Mouse (Mus musculus): ENCODE results near the gene Golga2.

Golga2 gene

DNA sequence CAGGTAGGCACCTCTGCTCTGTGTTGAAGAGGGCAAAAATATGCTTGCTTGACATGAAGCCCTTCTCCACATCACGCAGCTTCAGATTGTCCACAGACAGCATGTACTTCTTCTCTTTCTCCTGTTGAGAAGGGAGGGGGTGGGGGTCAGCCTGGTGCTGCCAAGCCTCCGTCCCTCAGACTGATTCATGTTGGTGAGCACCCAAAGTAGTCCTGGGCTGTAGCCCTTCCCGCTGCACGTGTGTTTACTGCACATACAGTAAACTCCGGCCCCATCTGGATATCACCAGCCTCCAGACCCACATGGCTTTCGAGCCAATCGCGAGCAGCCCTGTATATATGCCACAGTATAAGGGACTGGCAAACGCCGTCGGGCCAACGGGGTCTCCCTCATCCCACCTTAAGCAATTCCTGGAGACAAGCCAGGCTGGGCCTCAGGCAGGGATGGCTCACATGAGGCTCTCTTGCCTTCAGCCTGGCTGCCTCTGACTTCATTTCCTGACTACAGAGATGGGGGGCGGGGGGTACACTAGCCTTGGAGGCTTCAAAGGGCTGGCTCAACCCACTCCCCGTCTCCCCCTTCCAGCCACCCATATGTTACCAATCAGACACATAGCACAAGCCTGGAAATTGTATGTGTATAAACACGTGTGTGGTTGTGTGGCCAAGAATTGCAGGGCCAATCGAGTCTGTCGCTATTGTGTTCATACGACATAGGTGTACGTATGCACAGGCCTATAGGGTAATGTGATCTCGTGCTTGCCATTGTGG is 29.9 kb downstream of the Golga2 start:
- DNase-seq (ENCODE audit: inconsistent age in 2 of 2, low spot score in 1 of 2) = no peak

DNA sequence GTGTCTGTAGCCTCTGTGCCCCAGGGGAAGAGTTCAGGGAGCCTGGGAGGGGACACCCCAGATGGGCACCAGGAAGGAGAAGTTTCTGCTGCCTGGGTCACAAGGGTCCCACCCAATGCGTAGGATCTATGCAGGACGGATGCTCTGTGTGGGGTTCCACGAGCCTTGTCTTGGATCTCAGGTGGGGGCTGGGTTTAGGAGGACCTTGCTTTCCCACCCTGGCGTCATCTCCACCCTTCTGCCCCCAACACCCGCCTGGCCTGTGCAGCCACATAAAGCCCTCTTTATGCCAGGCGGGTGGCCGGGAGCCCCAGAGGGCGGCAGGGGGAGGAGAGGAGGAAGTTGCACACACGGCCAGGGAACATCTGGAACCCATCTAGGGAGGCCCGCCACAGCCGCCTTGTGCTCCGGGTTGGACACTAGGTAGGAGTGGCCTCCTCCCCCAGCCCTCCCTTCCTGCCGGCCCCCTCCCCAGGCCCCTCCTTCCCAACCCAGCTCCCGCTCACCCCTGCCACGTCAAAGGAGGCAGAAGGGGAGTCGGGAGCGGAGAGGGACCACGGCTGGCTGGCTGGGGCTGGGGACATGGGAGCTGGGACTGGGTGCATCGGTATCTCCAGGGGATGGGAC is 30.7 kb downstream of the Golga2 start:
- peak in 1 of 2 experiments; percentile 39 for DNase-seq (ENCODE audit: inconsistent age in 2 of 2, low spot score in 1 of 2)

- DNase-seq (ENCODE audit: inconsistent age in 2 of 2, low spot score in 1 of 2) = no peak
Observed at GRCm38 (mm10) chr2:32318709-32319585, 31.8 kb downstream of the Golga2 start.

DNA sequence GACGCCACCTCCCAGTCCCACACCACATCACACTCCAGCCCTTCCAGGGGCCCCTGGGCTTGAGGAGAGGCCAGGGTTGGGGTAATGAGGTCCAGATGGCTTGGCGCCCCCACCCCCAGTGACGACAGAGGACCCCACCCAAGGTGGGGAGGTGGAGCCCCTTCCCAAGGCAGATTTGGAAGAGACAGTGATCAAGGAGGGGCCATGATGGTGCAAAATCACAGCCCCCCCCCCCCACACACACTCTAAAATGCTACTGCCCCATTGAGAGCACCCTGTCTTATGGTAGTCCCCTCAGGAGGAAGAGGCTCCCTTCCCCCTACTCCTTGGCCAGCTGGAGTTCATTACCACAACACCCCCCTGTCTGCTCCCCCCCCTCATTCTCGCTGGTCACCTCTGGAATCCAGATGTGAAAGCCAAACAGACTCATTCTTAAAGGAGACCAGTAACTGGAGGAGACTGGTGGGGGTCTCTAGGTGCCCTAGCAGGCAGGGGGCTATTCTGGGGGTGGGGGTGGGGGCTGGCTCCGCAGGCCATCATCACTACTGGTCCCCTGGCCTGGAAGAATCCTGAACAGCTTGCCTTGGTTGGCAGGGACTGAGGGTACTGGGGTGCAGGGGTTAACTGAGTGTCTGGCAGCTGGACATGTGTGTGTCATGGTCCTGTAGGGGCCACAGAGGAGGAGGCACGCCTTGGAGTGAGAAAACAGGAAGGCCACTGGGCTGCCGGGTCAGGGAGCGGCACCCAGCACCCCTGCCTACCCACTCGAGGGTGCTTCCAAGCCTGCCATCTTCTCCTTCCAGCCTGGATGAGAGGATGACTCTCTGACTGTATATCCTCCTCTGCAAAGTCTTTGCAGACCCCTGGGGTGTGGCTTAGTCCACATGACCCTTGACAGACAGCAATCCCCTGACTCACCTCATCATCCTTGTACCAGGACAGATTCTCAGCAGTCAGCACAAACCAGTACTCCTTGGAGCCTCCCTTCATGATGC is 32.7 kb downstream of the Golga2 start:
- DNase-seq (ENCODE audit: inconsistent age in 2 of 2, low spot score in 1 of 2) = no peak

DNA sequence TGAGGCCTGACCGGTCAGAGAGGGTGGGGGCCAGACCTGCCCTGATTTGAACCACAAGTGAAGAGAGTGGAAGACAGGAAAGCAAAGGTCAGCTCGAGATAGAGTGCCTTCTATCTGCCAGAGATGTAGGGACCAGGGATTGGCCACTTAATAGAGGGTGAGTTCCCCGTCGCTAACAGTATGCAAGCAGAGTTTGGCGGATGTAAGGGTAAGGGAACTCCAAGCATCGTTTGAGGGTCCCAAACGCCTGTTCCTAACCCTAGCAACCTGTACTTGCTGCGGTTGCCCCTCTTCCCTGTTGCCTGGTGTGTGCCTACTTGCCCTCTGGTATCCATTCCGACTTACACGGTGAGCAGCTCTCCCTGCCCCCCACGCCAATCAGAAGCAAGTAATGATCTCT is 33.5 kb downstream of the Golga2 start:
- no peak for DNase-seq (ENCODE audit: inconsistent age in 2 of 2, low spot score in 1 of 2)

- no peak for DNase-seq (ENCODE audit: inconsistent age in 2 of 2, low spot score in 1 of 2)
Observed at GRCm38 (mm10) chr2:32321591-32322298, 34.6 kb downstream of the Golga2 start.

GRCm38 (mm10) chr2:32322754-32323741 is 35.9 kb downstream of the Golga2 start:
- DNase-seq (ENCODE audit: inconsistent age in 2 of 2, low spot score in 1 of 2) = no peak

DNA sequence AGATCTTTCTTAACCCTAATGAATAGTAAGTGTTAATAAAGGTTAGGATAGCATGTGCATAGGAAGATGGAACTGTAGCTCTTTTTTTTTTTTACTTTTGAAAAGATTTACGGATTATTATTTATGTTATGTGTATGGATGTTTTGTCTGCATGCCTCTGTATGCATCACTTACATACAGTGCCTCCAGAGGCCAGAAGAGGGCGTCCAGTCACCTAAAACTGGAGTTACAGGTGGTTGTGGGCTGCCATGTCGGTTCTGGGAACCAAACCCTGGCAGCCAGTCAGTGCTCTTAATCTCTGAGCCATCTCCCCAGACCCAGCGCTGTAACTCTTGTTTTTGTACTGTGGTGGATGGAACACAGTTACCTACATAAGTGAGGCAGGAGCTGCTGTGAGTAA is 37.1 kb downstream of the Golga2 start:
- DNase-seq (ENCODE audit: inconsistent age in 2 of 2, low spot score in 1 of 2) = no peak

DNA sequence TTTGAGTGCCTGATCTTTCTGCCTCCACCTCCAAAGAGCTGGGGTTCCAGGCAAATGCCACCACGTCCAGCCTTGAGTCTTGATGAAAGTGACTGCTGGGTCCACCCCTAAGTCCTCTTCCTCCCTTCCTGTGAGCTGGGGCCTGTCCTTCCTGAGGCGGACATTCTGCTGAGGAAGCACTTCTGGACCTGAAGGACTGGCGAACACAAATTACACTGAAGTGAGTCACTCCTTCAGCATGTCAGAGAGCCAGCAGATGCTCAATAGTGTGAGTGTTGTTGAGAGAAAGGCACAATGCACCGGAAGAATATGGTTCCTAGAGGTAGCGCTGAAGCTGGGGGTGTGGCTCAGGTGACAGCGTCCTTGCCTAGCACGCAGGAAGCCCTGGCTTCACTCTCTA is 38.2 kb downstream of the Golga2 start:
- peak; percentile 41 to 68 for DNase-seq (ENCODE audit: inconsistent age in 2 of 2, low spot score in 1 of 2)

DNA sequence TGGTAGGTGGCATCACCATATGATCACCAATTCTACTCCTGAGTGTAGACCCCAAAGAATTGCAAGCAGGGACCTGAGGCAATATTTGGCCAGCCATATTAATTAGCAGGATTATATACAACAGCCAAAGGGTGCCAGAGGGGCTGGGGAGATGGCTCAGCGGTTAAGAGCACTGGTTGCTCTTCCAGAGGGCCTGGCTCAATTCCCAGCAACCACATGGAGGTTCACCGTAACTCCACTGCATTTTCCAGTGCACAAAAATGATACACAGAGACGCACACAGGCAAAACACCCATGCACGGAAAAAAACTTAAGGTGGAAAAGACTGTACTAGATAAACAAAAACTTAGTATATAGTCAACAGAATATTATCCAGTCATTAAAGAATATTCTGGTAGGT is 40.0 kb downstream of the Golga2 start:
- no peak for DNase-seq (ENCODE audit: inconsistent age in 2 of 2, low spot score in 1 of 2)

- DNase-seq (ENCODE audit: inconsistent age in 2 of 2, low spot score in 1 of 2) = peak in 1 of 2 experiments; percentile 30
Observed at GRCm38 (mm10) chr2:32328911-32329460, 41.8 kb downstream of the Golga2 start.

DNA sequence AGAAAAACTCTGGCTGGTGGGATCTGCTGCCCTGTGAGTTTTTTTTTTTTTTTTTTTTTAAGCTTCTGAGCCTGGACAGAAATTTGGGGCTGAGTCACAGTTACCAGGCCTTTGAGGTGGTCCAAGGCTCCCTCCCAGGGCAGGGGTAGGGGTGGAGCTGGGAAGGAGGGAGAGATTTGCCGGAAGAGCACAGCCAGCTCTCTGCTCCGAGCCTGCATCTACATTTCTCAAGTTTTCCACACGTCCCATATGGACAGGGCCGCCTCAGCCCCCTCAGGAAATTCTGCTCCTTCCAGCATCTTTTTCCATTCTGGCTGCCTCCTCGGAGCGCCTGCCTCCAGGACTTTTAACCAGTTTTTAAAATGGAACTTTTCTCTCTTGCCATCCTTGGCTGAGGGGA is 42.3 kb downstream of the Golga2 start:
- no peak for DNase-seq (ENCODE audit: inconsistent age in 2 of 2, low spot score in 1 of 2)

GRCm38 (mm10) chr2:32332159-32332558 is 45.0 kb downstream of the Golga2 start:
- no peak for DNase-seq (ENCODE audit: inconsistent age in 2 of 2, low spot score in 1 of 2)

DNA sequence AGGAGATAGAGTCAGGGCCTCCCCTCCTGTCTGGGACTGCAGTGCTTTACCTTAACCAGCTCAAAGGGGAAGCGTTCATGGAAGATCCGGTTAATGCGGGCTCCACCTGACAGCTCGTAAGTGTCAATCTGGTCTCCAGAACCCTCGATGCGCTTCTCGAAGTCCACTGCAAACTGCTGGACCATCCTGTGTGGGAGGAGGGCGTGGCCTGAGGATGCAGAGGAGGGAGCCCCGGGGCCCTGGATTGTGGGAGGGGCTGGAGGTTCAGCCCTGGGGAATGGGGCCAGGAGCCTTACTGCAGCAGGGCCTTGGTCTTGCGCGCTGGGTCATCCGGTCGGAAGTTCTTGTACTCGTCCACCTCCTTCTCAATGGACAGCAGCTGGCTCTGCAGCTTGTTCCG is 48.7 kb downstream of the Golga2 start:
- DNase-seq (ENCODE audit: inconsistent age in 2 of 2, low spot score in 1 of 2) = no peak

DNA sequence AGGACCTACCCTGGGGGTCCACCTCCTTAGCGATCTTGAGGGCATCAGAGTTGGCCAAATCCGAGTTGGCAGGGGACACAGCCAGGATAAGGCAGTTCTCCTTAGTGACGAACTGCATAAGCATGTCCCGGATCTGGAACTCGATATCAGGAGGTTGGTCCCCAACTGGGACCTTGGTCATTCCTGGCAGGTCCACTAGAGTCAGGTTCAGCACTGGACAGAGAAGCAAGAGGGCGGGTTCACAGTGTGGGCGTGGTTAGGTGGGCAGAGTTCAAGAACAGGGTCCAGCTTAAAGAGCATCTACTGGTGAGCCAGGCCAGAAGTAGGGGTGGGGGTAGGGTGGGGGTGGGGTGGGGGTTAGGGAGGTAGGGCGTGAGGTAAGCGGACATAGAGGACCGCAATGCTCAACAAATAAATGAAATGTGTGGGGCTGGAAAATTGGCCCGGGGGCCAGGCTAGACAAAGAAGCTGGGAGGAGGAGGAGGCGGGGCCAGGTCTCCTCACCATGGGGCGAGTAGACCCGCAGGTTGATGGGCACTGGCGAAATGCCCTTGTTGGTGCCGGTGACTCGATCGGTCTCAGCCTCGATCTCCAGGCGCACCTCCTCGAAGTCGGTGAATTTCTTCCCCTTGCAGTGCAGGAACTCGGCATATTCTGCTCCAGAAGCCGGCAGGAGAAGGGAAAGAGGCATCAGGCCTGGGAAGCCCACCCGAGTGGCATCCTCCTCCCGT is 52.9 kb downstream of the Golga2 start:
- no peak for DNase-seq (ENCODE audit: inconsistent age in 2 of 2, low spot score in 1 of 2)

DNA sequence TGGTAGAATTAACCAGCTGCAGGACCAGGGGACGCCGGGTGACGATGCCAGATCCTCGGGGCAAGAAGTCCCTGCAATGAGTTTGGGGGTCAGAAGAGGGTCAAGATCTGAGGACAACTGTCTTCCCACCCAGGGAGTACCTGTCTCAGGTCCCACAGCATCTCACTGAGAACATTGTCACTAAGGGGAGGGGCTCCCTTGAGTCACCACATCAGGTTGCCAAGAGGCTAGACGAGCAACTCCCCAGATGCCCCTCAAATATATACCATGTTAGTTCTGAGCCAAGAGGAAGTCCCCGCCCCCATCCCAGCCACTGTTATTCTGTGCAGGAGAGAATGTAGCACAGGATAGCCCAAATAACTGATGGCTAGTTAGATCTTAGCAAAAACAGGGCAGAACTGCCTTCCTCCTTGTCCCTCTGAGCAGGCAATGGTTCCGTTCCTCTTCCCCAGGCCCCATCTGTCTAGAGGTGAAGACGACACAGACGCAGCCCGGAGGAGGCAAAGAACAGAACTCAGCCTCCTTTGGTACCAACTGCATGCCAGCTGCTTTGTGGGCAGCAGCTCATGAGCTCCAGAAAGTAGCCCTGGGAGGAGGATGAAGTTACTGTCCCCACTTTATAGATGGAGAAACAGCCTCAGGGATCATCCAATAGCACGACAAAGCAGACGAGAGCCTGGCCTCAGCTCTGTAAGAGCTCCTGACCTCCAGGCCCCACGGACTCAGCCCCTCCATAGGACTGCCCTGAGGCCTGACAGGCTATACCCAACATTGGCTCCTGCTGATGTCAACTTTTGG is 53.9 kb downstream of the Golga2 start:
- no peak for DNase-seq (ENCODE audit: inconsistent age in 2 of 2, low spot score in 1 of 2)

DNA sequence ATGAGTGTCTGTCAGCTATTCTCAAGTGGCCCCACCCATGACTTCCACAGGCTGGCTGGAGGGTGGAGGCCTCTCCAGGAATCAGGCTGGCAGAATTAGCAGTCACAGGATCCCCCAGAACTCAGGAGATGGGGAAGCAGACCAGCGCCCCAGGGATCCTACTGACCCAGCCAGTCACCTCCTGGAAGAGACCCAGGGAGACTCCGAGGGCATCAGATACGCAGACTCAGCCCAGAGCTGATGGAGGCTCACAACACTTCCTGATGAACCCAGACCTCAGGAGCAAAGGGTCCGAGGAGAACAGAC is 54.4 kb downstream of the Golga2 start:
- DNase-seq (ENCODE audit: inconsistent age in 2 of 2, low spot score in 1 of 2) = no peak
